In the genomic region with DNA sequence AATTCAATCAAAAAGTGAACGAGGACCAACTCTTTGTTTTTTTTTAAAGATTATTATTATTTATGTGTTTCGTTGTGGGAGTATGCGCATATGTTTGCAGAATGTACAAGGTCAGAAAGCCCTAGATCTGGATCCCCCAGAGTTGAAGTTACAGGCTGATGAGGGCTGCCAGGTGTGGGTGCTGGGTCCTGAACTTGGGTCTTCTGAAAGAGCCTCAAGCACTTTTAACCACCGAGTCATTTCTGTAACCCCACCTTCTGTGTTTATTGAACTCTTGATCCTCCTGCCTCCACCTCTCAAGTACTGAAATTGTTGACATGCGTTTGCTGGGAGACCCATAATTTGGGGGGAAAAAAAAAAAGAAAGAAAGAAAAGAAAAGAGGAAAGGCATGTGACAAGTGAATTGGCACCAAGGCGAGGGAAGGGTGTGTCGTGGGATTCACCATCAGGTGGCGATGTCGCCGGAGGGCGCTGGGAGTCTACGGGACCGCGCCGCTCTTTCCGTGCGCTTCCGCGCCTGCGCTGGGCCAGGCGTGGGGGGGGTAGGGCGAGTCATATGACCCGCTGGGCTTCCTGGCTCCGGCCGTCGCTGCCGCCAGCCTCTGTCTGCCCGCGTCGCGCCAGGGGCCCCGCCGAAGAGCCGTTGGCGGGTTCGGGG, we compare ENCODE assay signal across 8 mouse cellular contexts. TPM values are rescaled to one million over a fixed set of nuclear protein-coding genes. Genes with fewer than 3 reads are reported as not detected.
DNase-seq lines count a peak whose midpoint lies in the region; ATAC-seq and TF ChIP-seq lines count a peak whose summit lies in the region.

Gene Arl8b, plus strand, starts transcription at position 574 of the 658 bp plus-strand sequence.

- TF ChIP-seq CTCF in layer of hippocampus, adult 2 months (conservative IDR thresholded peaks at IDR 0.05) = peak; percentile 93
- TF ChIP-seq CTCF in lung, embryonic 14.5 days (IDR thresholded peaks at IDR 0.05; ENCODE audit: low read depth) = peak; percentile 90
- TF ChIP-seq CTCF in olfactory bulb, adult 2 months (IDR thresholded peaks at IDR 0.05; ENCODE audit: insufficient read depth, low read depth, low read length) = peak; percentile 90
- TF ChIP-seq CTCF in thymus, adult 2 months (IDR thresholded peaks at IDR 0.05; ENCODE audit: borderline replicate concordance, control insufficient read depth, extremely low read depth, insufficient read depth, low read length, poor library complexity) = peak; percentile 90

- peak; percentile 82 for TF ChIP-seq POLR2A in olfactory bulb, adult 2 months (IDR thresholded peaks at IDR 0.05; ENCODE audit: insufficient read depth, low read depth, low read length)
- peak; percentile 56; the same call in 1 of the 2 replicates for TF ChIP-seq POLR2A in thymus, adult 2 months (IDR thresholded peaks at IDR 0.05; ENCODE audit: control insufficient read depth, extremely low read depth, insufficient read depth, low read length, poor library complexity)

- H3K4me2 ChIP-seq in forebrain, embryonic 16.5 days (ENCODE audit: low read length) = peak within 1 kb of the TSS; percentile 58
- peak within 1 kb of the TSS; percentile 87 for H3K4me2 ChIP-seq in lung, embryonic 14.5 days

- H3K27ac ChIP-seq in ES-E14 (ENCODE audit: insufficient read depth, low read depth, low read length, poor library complexity, severe bottlenecking) = no peak within 1 kb of the TSS
- peak within 1 kb of the TSS; percentile 76 for H3K27ac ChIP-seq in forebrain, embryonic 16.5 days (ENCODE audit: low read length)
- peak within 1 kb of the TSS; percentile 94 for H3K27ac ChIP-seq in layer of hippocampus, adult 2 months
- H3K27ac ChIP-seq in lung, embryonic 14.5 days (ENCODE audit: low read depth) = peak within 1 kb of the TSS; percentile 55
- peak within 1 kb of the TSS; percentile 66 for H3K27ac ChIP-seq in olfactory bulb, adult 2 months (ENCODE audit: insufficient read depth, low read depth, low read length)
- H3K27ac ChIP-seq in thymus, adult 2 months (ENCODE audit: control insufficient read depth, insufficient read depth, low read length) = no peak within 1 kb of the TSS

- H3K9ac ChIP-seq in ES-E14 (ENCODE audit: insufficient read depth, low read depth, low read length, poor library complexity, severe bottlenecking) = peak within 1 kb of the TSS; percentile 92
- peak within 1 kb of the TSS; percentile 93 for H3K9ac ChIP-seq in forebrain, embryonic 16.5 days (replicated peaks; ENCODE audit: low read depth, low read length)
- H3K9ac ChIP-seq in lung, embryonic 14.5 days = peak within 1 kb of the TSS; percentile 97

- peak; percentile 87 for DNase-seq in ES-E14 (ENCODE audit: low read depth, low spot score)
- DNase-seq in cerebellum, adult 11-12 months = peak; percentile 94
- peak; percentile 96 to 98 for DNase-seq in heart, postnatal 36 days
- peak; percentile 93 to 98 for DNase-seq in layer of hippocampus, adult 2 months (ENCODE audit: low spot score in 2 of 2)
- DNase-seq in lung, embryonic 14.5 days = peak; percentile 98
- DNase-seq in thymus, adult 2 months = peak; percentile 97

- peak within 1 kb of the TSS; percentile 87 for H3K4me3 ChIP-seq in ES-E14 (ENCODE audit: insufficient read depth in 1 of 2, low read depth in 1 of 2, low read length in 2 of 2, poor library complexity in 1 of 2, severe bottlenecking in 1 of 2)
- H3K4me3 ChIP-seq in forebrain, embryonic 16.5 days (replicated peaks; ENCODE audit: low read length) = peak within 1 kb of the TSS; percentile 97
- H3K4me3 ChIP-seq in layer of hippocampus, adult 2 months = peak within 1 kb of the TSS; percentile 94
- H3K4me3 ChIP-seq in lung, embryonic 14.5 days (ENCODE audit: low read depth, low read length) = peak within 1 kb of the TSS; percentile 98
- peak within 1 kb of the TSS; percentile 76 for H3K4me3 ChIP-seq in olfactory bulb, adult 2 months (ENCODE audit: insufficient read depth, low read depth, low read length)
- peak within 1 kb of the TSS; percentile 97 for H3K4me3 ChIP-seq in thymus, adult 2 months (ENCODE audit: control insufficient read depth, insufficient read depth, low read length)

- H3K4me1 ChIP-seq in ES-E14 (ENCODE audit: control insufficient read depth in 2 of 2, insufficient read depth in 2 of 2, low read length in 2 of 2, poor library complexity in 1 of 2) = peaks cover 0 to 8% of the 10 kb centered on the region in 2 experiments; a peak in 3 of 4 replicates
- peaks cover 17% of the 10 kb centered on the region for H3K4me1 ChIP-seq in forebrain, embryonic 16.5 days (replicated peaks; ENCODE audit: control insufficient read depth, insufficient read depth, low read length)
- peaks cover 8% of the 10 kb centered on the region; the same call in 1 of the 2 replicates for H3K4me1 ChIP-seq in lung, embryonic 14.5 days (ENCODE audit: insufficient read depth)
- H3K4me1 ChIP-seq in olfactory bulb, adult 2 months (ENCODE audit: control insufficient read depth, insufficient read depth, low read length) = peaks cover 4% of the 10 kb centered on the region
- peaks cover 8% of the 10 kb centered on the region for H3K4me1 ChIP-seq in thymus, adult 2 months (replicated peaks; ENCODE audit: control insufficient read depth, insufficient read depth, low read length)

- ATAC-seq in forebrain, embryonic 16.5 days = peak; percentile 96
- ATAC-seq in lung, embryonic 14.5 days (ENCODE audit: insufficient read depth) = peak; percentile 96

- intact Hi-C loops in heart, postnatal 36 days (cut with DNase I) = loop anchor here (1.0 to 10.0 kb wide), 2 partner anchors 46 to 1978 kb away; partner anchors contain the start of genes Crbn and Edem1

- 10% methylated on average over 36 of the region's 36 CpGs for WGBS in forebrain, embryonic 16.5 days
- 10% methylated on average over 36 of the region's 36 CpGs for WGBS in lung, embryonic 14.5 days
- WGBS in olfactory bulb, adult 2 months = 10% methylated on average over 36 of the region's 36 CpGs
- WGBS in thymus, adult 2 months = 11% methylated on average over 36 of the region's 36 CpGs

- H3K27me3 ChIP-seq in forebrain, embryonic 16.5 days (replicated peaks; ENCODE audit: control insufficient read depth, insufficient read depth, low read length) = no peaks in the 10 kb centered on the region
- H3K27me3 ChIP-seq in lung, embryonic 14.5 days (ENCODE audit: insufficient read depth, low read length) = no peaks in the 10 kb centered on the region
- no peaks in the 10 kb centered on the region for H3K27me3 ChIP-seq in thymus, adult 2 months (ENCODE audit: control insufficient read depth, insufficient read depth, low read length)

- no peaks in the 10 kb centered on the region for H3K9me3 ChIP-seq in ES-E14 (ENCODE audit: control insufficient read depth, insufficient read depth, low read depth, low read length)
- no peaks in the 10 kb centered on the region for H3K9me3 ChIP-seq in forebrain, embryonic 16.5 days (ENCODE audit: control insufficient read depth, low read length)
- no peaks in the 10 kb centered on the region for H3K9me3 ChIP-seq in lung, embryonic 14.5 days (ENCODE audit: low read depth, low read length)

- no peaks in the 10 kb centered on the region for H3K36me3 ChIP-seq in ES-E14 (ENCODE audit: control insufficient read depth, insufficient read depth, low read length, poor library complexity, severe bottlenecking)
- no peaks in the 10 kb centered on the region for H3K36me3 ChIP-seq in forebrain, embryonic 16.5 days (ENCODE audit: control insufficient read depth, insufficient read depth)
- no peaks in the 10 kb centered on the region for H3K36me3 ChIP-seq in lung, embryonic 14.5 days (ENCODE audit: insufficient read depth)
- H3K36me3 ChIP-seq in thymus, adult 2 months (ENCODE audit: control insufficient read depth, insufficient read depth, low read length) = no peaks in the 10 kb centered on the region

- in situ Hi-C loops in ES-E14 (cut with MboI; ENCODE audit: low sequenced_read_pairs in 2 of 2, unreplicated experiment in 2 of 2) = no loop called here

TF ChIP-seq in ES-E14, 5 proteins besides CTCF, POLR2A, EP300 and RAD21:
- peak; percentile 71; the same call in 1 of the 2 replicates for TF ChIP-seq HCFC1 (IDR thresholded peaks at IDR 0.05; ENCODE audit: borderline replicate concordance, insufficient read depth, low read length)
- no peak for TF ChIP-seq CHD2 (IDR thresholded peaks at IDR 0.05; ENCODE audit: low read depth, low read length)

RNA-seq across cellular contexts. Expression of gene Arl8b, which starts in this region (rescaled TPM):
- total RNA-seq in ES-E14 (2012; rRNA removed) = 45.1 and 45.8 TPM in 2 replicates
- 104 and 110 TPM in 2 replicates for polyA plus RNA-seq in forebrain, embryonic 16.5 days (2015; fragmentation: Nextera tagmentation; extraction: Ambion mirVana)
- total RNA-seq in heart, postnatal 36 days (2021) = 10 to 100 TPM; 92.3 to 95.7 TPM
- total RNA-seq in layer of hippocampus, adult 2 months (2021) = 100 to 1,000 TPM; 202 to 216 TPM
- 77.9 and 79.6 TPM in 2 replicates for polyA plus RNA-seq in lung, embryonic 14.5 days (2014; fragmentation: Nextera tagmentation; extraction: Ambion mirVana)
- not detected in 2 replicates for polyA plus RNA-seq in olfactory bulb, adult 2 months (2012; ENCODE audit: insufficient read depth, insufficient read length, low replicate concordance, missing spikeins)
- 22.1 and 22.3 TPM in 2 replicates for polyA plus RNA-seq in thymus, adult 2 months (2012; rRNA removed)

Comparison
In these comparisons a context has a peak if more than half of its experiments do, and no peak if none do; other contexts are left out.
1. H3K27ac ChIP-seq: peak in forebrain, embryonic 16.5 days (single experiment), layer of hippocampus, adult 2 months (single experiment), lung, embryonic 14.5 days (single experiment) and olfactory bulb, adult 2 months (single experiment); none in ES-E14 (single experiment) and thymus, adult 2 months (single experiment).
2. Peak in every context shown above with its lines, with median percentiles within 50 percentile points of each other: DNase-seq, H3K4me3 ChIP-seq, H3K9ac ChIP-seq and CTCF ChIP-seq.